Mouse (Mus musculus) ovary, postnatal 36 days (tissue): ENCODE measurements around the gene Gm49510.

Source experiments
- DNase-seq: peaks from one replicate; pipeline ENCODE4 v3.0.0; 2022; ENCODE audit warnings: low spot score, mixed read lengths

Gene Gm49510

GRCm38 (mm10) chr15:78915660-78916017 lies 16.2 kb downstream of the Gm49510 start:
- no peak for DNase-seq

GRCm38 (mm10) chr15:78916052-78916826 lies 16.8 kb downstream of the Gm49510 start:
- no peak for DNase-seq

- DNase-seq: no peak
Measured at GRCm38 (mm10) chr15:78918126-78918525, 18.7 kb downstream of the Gm49510 start.

GRCm38 (mm10) chr15:78919914-78920313 lies 20.4 kb downstream of the Gm49510 start:
- DNase-seq: no peak

GRCm38 (mm10) chr15:78922700-78923099 lies 23.2 kb downstream of the Gm49510 start:
- DNase-seq: no peak

GRCm38 (mm10) chr15:78923585-78923984 lies 24.1 kb downstream of the Gm49510 start:
- DNase-seq: no peak

GRCm38 (mm10) chr15:78925129-78925528 lies 25.7 kb downstream of the Gm49510 start:
- DNase-seq: no peak

- DNase-seq: peak; percentile 87
Measured at GRCm38 (mm10) chr15:78926021-78926919, 26.8 kb downstream of the Gm49510 start, which contains the start of gene Lgals1. Lgals1 (plus strand) TSS chr15:78926725.

GRCm38 (mm10) chr15:78927021-78927787 lies 27.7 kb downstream of the Gm49510 start:
- no peak for DNase-seq

- DNase-seq: peak; percentile 70
Measured at GRCm38 (mm10) chr15:78927788-78928457, 28.5 kb downstream of the Gm49510 start.

GRCm38 (mm10) chr15:78928539-78928938 lies 29.1 kb downstream of the Gm49510 start:
- DNase-seq: no peak

GRCm38 (mm10) chr15:78930192-78930706 lies 30.8 kb downstream of the Gm49510 start:
- DNase-seq: no peak

GRCm38 (mm10) chr15:78930801-78931426 lies 31.4 kb downstream of the Gm49510 start:
- no peak for DNase-seq

GRCm38 (mm10) chr15:78931577-78931976 lies 32.1 kb downstream of the Gm49510 start:
- DNase-seq: peak; percentile 51

GRCm38 (mm10) chr15:78934784-78935320 lies 35.4 kb downstream of the Gm49510 start, which contains the start of gene Nol12:
Nol12 (plus strand) TSS chr15:78934933.
- peak; percentile 78 for DNase-seq

- no peak for DNase-seq
Measured at GRCm38 (mm10) chr15:78936403-78936802, 36.9 kb downstream of the Gm49510 start.

- no peak for DNase-seq
Measured at GRCm38 (mm10) chr15:78937311-78937710, 37.8 kb downstream of the Gm49510 start.

- no peak for DNase-seq
Measured at GRCm38 (mm10) chr15:78937963-78938362, 38.5 kb downstream of the Gm49510 start.

GRCm38 (mm10) chr15:78940325-78940724 lies 40.9 kb downstream of the Gm49510 start:
- no peak for DNase-seq

- DNase-seq: peak; percentile 78
Measured at GRCm38 (mm10) chr15:78942663-78943062, 43.2 kb downstream of the Gm49510 start.
